27 mouse cellular contexts compared by ENCODE assay signal in genomic region chr1:90939980-90940379, GRCm38 (mm10). TPM values are rescaled to one million over a fixed set of nuclear protein-coding genes. Genes with fewer than 3 reads are reported as not detected.
"Had no signal": no experiment of that assay in that cellular context is flagged by ENCODE, and none has a peak within 500 bp of the region (broad histone marks: within the 10 kb centered on the region; RNA-seq: fewer than 3 reads in every experiment).

No protein-coding gene starts in this region.

- H3K4me1 ChIP-seq: limb, embryonic 12.5 days; limb, embryonic 15.5 days; midbrain, embryonic 13.5 days had no signal

- H3K4me3 ChIP-seq: limb, embryonic 12.5 days; limb, embryonic 15.5 days; midbrain, embryonic 13.5 days had no signal

- H3K27ac ChIP-seq: limb, embryonic 12.5 days; limb, embryonic 15.5 days; liver, embryonic 14.5 days; macrophage; midbrain, embryonic 13.5 days had no signal

- H3K36me3 ChIP-seq: limb, embryonic 12.5 days; limb, embryonic 15.5 days; midbrain, embryonic 13.5 days had no signal

- DNase-seq: kidney, postnatal 14 days; kidney, postnatal 4 days; left cerebral cortex, postnatal 4 days; liver, postnatal 0 days; lung, embryonic 14.5 days; thymus, adult 18-20 months; thymus, postnatal 36 days had no signal

- ATAC-seq: liver, postnatal 0 days; lung, postnatal 0 days; midbrain, embryonic 13.5 days had no signal

- H3K9ac ChIP-seq: limb, embryonic 12.5 days; limb, embryonic 15.5 days; liver, embryonic 14.5 days; liver, postnatal 0 days; lung, embryonic 14.5 days; midbrain, embryonic 13.5 days had no signal

- H3K9me3 ChIP-seq: limb, embryonic 12.5 days; limb, embryonic 15.5 days; midbrain, embryonic 13.5 days had no signal

- H3K27me3 ChIP-seq: limb, embryonic 15.5 days; midbrain, embryonic 13.5 days had no signal

- H3K4me2 ChIP-seq: limb, embryonic 12.5 days; limb, embryonic 15.5 days; liver, embryonic 11.5 days; lung, embryonic 14.5 days; midbrain, embryonic 13.5 days had no signal

RNA-seq across cellular contexts. Expression of gene Prlh, which starts 12.9 kb away (rescaled TPM):
- total RNA-seq: layer of hippocampus, adult 18-20 months; layer of hippocampus, postnatal 14 days; left cerebral cortex, adult 8-10 months; left cerebral cortex, postnatal 14 days; left cerebral cortex, postnatal 4 days; megakaryocyte, adult 5-6 weeks; midbrain, postnatal 0 days had no signal
- polyA plus RNA-seq: limb, embryonic 12.5 days; limb, embryonic 15.5 days; liver, embryonic 11.5 days; liver, embryonic 14.5 days; liver, postnatal 0 days; lung, embryonic 14.5 days; lung, postnatal 0 days; macrophage; midbrain, embryonic 13.5 days; midbrain, postnatal 0 days; neural tube, embryonic 11.5 days; neural tube, embryonic 14.5 days; small intestine, adult 2 months; spleen, adult 2 months; stomach, embryonic 16.5 days; testis, adult 2 months; urinary bladder, adult 2 months had no signal

RNA-seq across cellular contexts. Expression of gene Mlph, which starts 25.1 kb away (rescaled TPM):
- total RNA-seq: megakaryocyte, adult 5-6 weeks had no signal
- polyA plus RNA-seq: liver, embryonic 11.5 days; neural tube, embryonic 14.5 days had no signal

RNA-seq across cellular contexts. Expression of gene Rab17, which starts 29.5 kb away (rescaled TPM):
- total RNA-seq: layer of hippocampus, adult 18-20 months; layer of hippocampus, postnatal 14 days; left cerebral cortex, postnatal 4 days; megakaryocyte, adult 5-6 weeks; midbrain, postnatal 0 days had no signal
- polyA plus RNA-seq: macrophage; midbrain, embryonic 13.5 days had no signal
